Mouse (Mus musculus) kidney, postnatal 25 days (tissue): ENCODE measurements around the gene Afmid.

Experiments used
- DNase-seq, 2 experiments: peaks; one replicate each; pipeline ENCODE4 v3.0.0; 2021; ENCODE audit warnings: mixed read lengths in 2 of 2

Gene Afmid

DNA sequence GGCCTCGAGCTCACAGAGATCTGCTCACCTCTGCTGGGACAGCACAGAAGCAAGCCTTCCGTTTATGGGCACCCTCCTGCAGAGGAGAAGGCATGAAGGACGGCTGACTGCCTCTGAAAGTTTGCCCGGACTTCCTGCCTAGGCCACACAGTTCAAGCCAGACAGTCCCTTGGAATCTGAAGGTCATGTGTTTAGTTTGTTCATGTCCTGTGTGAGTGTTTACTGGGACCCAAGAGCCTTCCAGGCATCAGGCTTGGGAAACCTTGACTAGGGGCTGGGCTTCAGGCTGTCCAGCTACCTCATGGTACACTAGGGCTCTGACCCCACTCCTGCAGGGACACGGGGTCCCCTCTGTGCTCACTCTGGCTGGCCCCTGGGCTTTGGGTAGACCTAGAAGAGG lies 60.3 kb downstream of the Afmid start:
- peak; percentile 23 to 45 for DNase-seq

DNA sequence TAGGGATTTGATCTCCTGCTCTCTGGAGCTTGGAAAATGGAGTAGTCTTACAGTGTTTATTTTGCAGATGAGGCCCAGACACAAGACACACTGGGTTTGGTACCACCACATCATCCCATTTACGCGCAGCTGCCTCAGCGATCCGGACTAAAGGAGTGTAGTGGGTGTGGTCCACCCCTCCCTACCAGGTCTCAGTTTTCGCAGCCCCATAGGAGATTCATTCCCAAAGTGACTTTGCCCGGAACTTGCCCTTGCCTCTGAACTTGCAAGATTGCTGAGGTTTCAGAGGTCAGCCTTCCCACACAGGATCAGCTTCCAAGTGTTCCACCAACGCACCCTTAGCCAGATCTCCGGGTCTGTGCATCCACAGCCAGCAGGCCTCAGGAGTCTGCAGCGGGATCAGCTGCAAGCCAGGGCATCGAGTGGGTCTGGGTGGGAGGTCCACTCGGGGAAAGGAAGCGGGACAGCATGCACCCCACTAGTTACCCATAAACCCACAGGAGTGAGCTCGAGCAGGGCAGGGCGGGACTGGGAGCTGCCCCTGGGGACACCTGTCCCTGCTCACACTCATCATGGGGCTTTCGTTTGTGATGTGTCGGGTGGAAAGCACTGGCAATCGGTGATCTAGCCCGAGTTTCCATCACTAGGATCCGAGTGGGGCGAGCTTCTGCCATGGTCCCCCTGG lies 62.6 kb downstream of the Afmid start:
- no peak for DNase-seq

DNA sequence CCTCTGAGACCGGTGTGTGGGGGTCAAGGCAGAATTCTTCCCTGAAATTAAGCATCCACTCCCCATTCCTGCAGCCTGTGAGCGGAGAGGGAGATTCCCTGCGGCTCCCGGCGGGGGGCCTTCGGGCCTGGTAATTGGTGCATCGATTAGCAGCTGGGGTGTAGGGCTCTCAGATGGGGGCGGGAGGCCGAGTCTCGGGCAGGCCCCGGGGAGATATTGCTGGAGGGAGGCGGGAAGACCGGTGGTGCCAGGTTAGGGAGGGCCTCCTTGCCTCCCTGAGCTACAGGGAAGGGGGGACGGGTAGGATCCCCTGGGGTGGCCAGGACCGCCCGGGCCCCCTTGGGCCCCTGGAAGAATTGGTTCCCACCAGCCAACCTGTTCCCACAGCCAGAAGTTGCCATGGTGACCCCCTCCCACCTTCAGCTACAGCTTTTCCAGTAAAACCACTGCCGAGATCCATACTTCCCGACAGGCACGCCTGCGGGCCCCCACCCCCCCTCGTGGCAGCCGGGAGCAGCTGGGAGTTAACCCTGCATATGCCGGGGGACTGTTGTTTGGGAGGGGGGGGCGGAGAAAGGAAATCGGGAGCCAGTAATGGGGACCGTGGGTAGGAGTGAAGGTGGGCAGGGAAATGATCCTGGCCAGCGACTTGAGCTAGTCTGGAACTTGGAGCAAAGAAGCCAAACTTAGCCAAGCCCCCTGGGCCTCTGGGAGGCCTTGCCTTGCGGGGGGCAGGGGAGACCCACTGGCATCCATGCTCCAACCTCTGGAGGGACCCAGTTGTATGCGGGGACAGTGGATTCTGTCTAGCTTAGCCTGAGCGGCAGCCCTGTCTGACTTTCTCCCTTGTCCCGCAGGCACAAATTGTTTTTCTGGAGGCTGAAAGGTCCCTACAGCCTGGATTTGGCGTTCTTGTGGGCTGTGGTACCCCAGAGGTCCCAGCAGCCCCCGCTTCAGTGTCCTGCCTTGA lies 63.4 kb downstream of the Afmid start:
- DNase-seq: no peak
